ENCODE assay signal across 9 mouse cellular contexts in the genomic region with DNA sequence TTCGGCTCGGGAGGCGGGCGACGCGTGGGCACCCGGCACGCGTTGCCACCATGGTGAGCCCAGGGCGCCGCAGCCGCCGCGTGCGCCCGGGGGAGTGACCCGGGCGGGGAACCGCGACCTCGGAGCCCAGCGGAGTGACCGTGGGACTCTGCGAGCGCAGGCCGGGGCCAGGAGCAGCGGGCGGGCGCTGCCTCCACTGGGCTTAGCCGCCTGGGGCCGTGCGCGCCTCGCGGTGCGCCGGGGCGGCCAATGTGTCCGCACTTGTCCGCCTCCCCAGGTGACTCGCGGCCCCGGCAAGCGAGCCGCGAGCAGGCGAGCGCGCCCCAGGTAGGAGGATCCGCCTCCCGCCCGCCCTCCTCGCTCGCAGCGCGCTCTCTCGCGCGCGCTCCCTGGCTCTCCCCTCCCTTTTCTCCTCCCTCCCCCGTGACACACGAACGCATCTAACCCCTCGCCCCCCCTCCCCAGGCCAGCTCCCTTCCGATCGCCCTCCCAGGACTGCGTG. TPM values are rescaled to one million over a fixed set of nuclear protein-coding genes. Genes with fewer than 3 reads are reported as not detected.
DNase-seq lines count a peak whose midpoint lies in the region; ATAC-seq and TF ChIP-seq lines count a peak whose summit lies in the region.
"Had no signal": no experiment of that assay in that cellular context is flagged by ENCODE, and none has a peak within 500 bp of the region (broad histone marks: within the 10 kb centered on the region; RNA-seq: fewer than 3 reads in every experiment).

No protein-coding gene starts in this region.

- no peak overlapping the region for H3K27ac ChIP-seq in liver, postnatal 0 days (ENCODE audit: low read depth)

- no peak for ATAC-seq in liver, postnatal 0 days

- H3K36me3 ChIP-seq in liver, postnatal 0 days (replicated peaks; ENCODE audit: insufficient read depth, low read length), result no peaks in the 10 kb centered on the region

- 27% methylated on average over 3 of the region's 67 CpGs for WGBS in liver, postnatal 0 days (ENCODE audit: insufficient replicate concordance)

- H3K4me1 ChIP-seq in liver, postnatal 0 days (ENCODE audit: insufficient read depth), result no peaks in the 10 kb centered on the region

- peak; percentile 45 for DNase-seq in adrenal gland, postnatal 14 days
- no peak for DNase-seq in adrenal gland, adult 8-10 months
- DNase-seq in urinary bladder, adult 2 months (ENCODE audit: low spot score), result peak; percentile 54
- DNase-seq in urinary bladder, postnatal 4 days (ENCODE audit: low spot score in 2 of 2), result no peak
- DNase-seq in liver, postnatal 0 days, result no peak
- peak; percentile 30 to 38 for DNase-seq in urinary bladder, postnatal 36 days (ENCODE audit: low spot score in 2 of 2)
- no peak for DNase-seq in cerebellum, postnatal 4 days (ENCODE audit: low spot score in 2 of 2)
- no peak for DNase-seq in thymus, adult 18-20 months

- TF ChIP-seq CTCF in liver, postnatal 0 days (IDR thresholded peaks at IDR 0.05; ENCODE audit: low read depth), result no peak

- peaks cover 79% of the 10 kb centered on the region for H3K27me3 ChIP-seq in liver, postnatal 0 days (ENCODE audit: insufficient read depth, low read length)

- H3K4me2 ChIP-seq in liver, postnatal 0 days (ENCODE audit: low read depth, low read length), result peak overlapping the region; percentile 63

- H3K4me3 ChIP-seq in liver, postnatal 0 days (ENCODE audit: low read depth, low read length), result peak overlapping the region; percentile 36
- H3K4me3 ChIP-seq: erythroblast, embryonic 14.5 days had no signal

- no peak for TF ChIP-seq EP300 in liver, postnatal 0 days (IDR thresholded peaks at IDR 0.05; ENCODE audit: low read depth)

- no peaks in the 10 kb centered on the region for H3K9me3 ChIP-seq in liver, postnatal 0 days (ENCODE audit: low read length)

- no peak overlapping the region for H3K9ac ChIP-seq in liver, postnatal 0 days (replicated peaks)

RNA-seq across cellular contexts. Expression of a gene that starts 0.7 kb away (rescaled TPM):
- total RNA-seq in adrenal gland, postnatal 14 days (2021), result 0.30 and 0.75 TPM in 2 replicates
- total RNA-seq in adrenal gland, adult 8-10 months (2022), result 1 to 10 TPM in 2 of 4 experiments, under 1 TPM in 2; 0.65 to 1.1 (median 0.85) TPM
- 15.3 and 15.9 TPM in 2 replicates for polyA plus RNA-seq in urinary bladder, adult 2 months (2012; rRNA removed)
- polyA plus RNA-seq in liver, postnatal 0 days (2015; fragmentation: Nextera tagmentation; extraction: Ambion mirVana), result 0.05 and 0.09 TPM in 2 replicates
- polyA plus RNA-seq: erythroblast, embryonic 14.5 days had no signal

Comparison
In these comparisons a context has a peak if more than half of its experiments do, and no peak if none do; other contexts are left out.
1. DNase-seq: peak in adrenal gland, postnatal 14 days (single experiment), urinary bladder, adult 2 months (single experiment) and urinary bladder, postnatal 36 days (2 of 2); none in adrenal gland, adult 8-10 months (single experiment), urinary bladder, postnatal 4 days (0 of 2), liver, postnatal 0 days (single experiment), cerebellum, postnatal 4 days (0 of 2) and thymus, adult 18-20 months (0 of 2).